Mouse (Mus musculus) ovary, adult 18-20 months (tissue): Measurements from ENCODE around the gene Lime1.
A peak's percentile ranks its signal among the peaks of the same experiment; 100 is the strongest.

Experiments used
- DNase-seq: peaks from one replicate; pipeline ENCODE4 v3.0.0; 2022; ENCODE audit warnings: low spot score, mixed read lengths

The Lime1 gene

GRCm38 (mm10) chr2:181379778-181380177, at the start of gene Lime1:
Lime1 (plus strand) TSS chr2:181380078.
- no peak for DNase-seq

DNA sequence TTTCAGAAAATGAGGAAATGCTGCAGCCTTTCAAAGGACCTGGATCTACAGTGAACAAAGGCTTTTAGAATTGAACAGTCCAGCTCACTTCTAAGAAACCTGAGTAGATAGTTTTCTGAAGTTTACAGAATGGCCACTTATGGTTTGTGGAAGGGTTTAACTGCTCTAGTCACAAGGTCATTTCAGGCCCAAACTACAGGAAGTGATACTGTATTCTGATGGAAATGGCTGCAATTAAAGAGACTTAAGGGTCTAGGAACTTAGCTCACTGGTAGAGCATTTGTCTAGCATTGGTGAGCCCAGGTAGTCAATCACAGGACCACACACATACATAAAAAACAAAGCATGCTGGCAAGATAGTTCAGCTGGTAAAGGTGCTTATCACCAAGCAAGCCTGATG, 47.3 kb upstream of the Lime1 start:
- DNase-seq = no peak

- DNase-seq = no peak
These were observed 45.9 kb upstream of the Lime1 start for GRCm38 (mm10) chr2:181334023-181334422.

DNA sequence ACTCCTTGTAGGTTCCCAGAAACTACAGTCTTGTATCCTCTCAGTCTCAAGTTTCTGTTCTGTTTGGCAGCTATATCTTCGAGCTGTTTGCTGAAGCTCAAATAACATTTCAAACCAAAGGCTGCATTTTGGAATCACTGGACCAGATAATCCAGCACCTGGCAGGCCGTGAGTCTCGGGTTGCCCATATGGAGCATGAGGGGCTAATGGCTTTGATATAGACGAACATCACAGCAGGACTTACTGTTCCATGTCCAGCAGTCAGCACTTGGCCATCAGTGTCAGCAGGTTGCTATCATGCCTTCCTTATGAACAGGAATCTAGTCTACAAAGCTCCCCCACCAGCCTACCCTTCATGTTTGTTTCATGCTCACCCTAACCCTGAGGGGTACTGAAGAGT, 39.5 kb upstream of the Lime1 start:
- DNase-seq = no peak

DNA sequence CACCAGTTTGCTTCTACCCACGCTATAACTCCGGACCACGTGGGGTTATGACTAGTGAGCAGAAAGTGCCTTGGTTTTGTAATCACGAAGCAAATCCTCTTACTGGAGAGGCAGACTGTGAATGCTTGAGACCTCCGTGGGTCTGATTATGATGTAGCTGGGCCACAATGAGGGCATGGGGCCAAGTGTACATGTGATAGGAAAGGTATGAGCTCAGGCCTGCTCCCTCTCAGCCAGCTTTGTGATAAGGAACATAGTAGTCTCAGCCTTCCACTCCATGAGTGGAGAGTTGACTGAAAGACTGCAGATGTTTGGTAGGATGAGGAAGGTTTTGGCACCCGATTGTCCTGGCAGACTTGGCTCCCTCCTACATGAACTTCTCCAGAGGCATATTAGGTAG, 37.1 kb upstream of the Lime1 start:
- DNase-seq = no peak

GRCm38 (mm10) chr2:181356780-181357179, 23.1 kb upstream of the Lime1 start:
- DNase-seq = no peak

GRCm38 (mm10) chr2:181363946-181364345, 15.9 kb upstream of the Lime1 start:
- DNase-seq = no peak

- no peak for DNase-seq
These were observed 15.4 kb upstream of the Lime1 start for GRCm38 (mm10) chr2:181364487-181364859.

DNA sequence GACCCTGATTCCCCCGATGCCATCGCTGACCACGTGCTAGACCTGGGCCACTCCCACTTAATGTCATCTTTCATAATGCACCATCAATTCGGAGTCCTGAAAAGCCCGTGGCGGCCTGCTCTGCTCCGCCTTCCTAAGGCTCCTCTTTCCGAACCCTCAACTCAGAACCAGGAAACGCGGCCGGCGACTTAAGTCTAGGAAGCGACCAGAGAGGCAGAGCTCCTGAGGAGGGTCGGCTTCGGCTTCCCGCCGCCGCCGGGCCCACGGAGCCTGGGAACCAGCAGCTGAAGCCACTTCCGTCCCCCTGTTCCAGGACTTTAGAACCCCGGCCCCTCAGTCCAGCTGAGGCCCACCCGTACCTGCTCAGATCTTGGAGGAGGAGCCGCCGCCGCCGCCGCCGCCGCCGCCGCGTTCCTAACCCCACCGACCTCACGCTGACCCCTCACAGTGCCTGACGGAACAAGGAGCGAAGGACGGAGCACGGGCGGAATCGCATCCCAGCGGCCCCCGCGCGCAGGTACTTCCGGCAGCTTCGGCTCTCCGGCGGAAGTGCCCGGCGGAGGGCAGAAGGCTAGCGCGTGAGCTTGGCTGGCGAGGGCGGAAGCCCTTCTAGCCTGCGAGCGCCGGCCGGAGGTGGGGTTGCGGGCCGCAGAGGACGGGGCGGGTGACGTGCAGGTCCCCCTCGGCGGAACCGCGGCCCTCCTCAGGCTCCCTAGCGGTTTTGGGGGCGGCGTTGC, 14.8 kb upstream of the Lime1 start, which contains the start of the genes Zgpat and Arfrp1:
Gene Zgpat, plus strand, starts transcription at position 69 of the 737 bp plus-strand sequence.
Gene Arfrp1, minus strand, starts transcription at position 545 of the 737 bp plus-strand sequence.
- peak; percentile 83 for DNase-seq

GRCm38 (mm10) chr2:181365655-181366075, 14.2 kb upstream of the Lime1 start:
- DNase-seq = no peak

- DNase-seq = no peak
These were observed 9.9 kb upstream of the Lime1 start for GRCm38 (mm10) chr2:181370001-181370400.

DNA sequence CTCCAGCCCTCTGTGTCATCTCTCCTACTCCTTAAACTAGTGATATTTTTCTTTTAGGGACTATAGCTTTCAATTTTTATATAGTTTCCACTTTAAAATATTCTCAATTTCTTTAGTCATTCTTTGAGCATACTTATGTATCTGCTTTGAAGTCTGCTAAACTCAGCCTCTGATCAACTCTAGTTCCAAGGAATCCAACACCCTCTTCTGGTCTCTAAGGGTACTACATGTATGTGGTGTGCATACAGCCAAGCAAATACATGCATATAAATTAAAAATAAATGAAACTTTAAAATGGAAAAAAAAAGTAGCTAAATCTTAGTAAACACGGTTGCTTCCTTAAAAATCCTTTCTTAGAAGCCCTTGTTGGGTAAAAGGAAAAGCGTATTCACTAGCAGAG, 4.1 kb upstream of the Lime1 start:
- no peak for DNase-seq

DNA sequence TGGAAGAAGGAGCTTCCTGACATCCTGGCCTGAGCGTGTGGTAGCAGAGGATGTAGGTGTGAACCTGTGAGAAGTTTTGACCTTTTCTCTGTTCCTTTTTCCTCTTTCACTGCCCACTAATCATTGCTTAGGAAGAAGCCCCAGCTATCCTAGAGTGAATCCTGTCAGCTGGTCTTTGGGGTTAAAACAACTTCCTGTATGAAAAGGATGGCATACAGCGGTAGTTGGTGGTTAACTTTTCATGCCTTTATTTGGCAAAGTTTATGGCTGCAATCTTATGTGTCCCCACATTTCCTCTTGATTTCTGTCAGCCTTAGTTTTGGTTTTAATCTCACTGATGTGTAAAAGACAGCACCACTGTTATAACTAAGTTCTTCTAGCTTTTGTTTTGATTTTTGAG, 2.6 kb upstream of the Lime1 start:
- DNase-seq = no peak

DNA sequence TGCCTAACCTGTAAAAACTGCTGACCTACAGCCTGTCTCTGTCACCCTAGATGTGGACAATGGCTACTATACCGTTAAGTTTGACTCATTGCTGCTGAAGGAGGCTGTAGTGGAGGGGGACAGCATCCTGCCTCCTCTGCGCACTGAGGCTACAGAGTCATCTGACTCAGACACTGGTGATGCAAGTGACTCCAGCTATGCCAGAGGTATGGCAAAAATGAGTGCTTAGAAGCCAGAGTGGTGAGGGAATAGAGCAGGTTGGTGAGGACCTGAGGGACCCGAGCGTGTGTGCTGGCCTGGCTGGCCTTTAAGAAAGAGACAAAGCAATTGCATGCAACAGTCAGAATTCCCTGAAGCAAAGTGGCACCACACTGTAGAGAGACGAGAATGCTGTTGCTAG, 1.2 kb upstream of the Lime1 start:
- DNase-seq = no peak

- DNase-seq = no peak
These were observed 373 bp downstream of the Lime1 start for GRCm38 (mm10) chr2:181380251-181380650.

- no peak for DNase-seq
These were observed 1.2 kb downstream of the Lime1 start for GRCm38 (mm10) chr2:181381107-181381506.

GRCm38 (mm10) chr2:181381631-181382306, 1.9 kb downstream of the Lime1 start:
- DNase-seq = no peak

DNA sequence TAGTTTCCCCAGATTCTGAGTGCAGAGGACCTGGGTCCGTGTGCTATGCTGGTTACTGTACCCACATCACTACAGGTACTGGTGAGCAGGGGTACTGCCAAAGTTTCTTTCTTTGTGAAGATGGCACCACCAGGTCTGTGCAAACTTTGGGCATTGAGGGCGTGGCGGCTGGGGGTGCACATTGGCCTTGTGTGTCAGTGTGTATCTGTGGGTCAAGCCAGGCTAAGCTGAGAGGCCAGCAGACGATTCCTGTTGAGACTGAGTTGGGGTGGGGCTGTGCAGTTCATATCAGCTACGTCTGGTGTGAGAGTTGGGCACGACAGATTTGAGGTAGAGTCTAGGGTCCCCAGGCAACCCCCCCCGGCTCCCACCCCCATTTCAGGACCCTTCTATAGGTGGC, 4.6 kb downstream of the Lime1 start:
- DNase-seq = no peak

DNA sequence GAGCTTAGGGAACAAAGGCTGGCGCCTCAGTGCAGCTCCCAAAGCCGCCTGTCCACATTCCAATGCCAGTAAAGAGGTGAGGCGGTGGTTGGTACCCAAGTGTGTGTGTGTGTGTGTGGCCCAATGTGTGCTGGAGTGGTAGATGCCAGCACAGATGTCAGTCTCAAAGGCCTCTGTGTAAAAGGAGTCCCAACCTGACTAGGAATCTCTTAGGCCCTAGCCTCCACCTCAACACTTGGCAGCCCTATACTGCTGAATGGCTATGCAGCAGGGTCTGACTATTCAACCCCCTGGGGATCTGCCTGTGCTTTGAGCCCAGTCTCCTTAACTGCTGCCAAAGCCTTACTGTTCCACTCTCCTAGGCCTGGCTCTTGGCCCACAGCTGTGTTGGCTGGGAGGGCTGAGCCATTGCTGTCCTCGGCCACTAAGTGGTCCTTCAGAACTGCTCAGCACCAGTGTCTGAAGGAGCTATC, 5.1 kb downstream of the Lime1 start:
- DNase-seq = peak; percentile 22

DNA sequence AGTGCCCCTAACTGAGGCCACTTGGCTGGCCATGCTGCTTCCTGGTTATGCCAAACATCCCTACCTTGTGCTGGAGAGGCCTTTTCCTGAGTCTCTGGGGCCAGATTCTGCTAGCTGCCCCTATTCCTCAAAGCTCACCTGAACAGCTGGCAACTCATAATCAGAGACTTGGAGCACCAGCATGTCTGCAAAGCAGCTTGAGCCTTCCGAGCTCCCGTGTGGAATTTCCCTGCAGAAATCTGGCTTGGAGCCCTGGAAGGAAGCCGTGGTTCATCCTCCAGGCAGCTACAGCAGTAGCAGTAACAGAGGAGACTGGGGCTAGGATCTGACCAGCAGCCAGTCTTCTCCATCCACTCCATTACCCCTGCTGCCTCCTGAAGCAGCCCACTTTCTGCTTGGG, 6.0 kb downstream of the Lime1 start:
- DNase-seq = no peak

DNA sequence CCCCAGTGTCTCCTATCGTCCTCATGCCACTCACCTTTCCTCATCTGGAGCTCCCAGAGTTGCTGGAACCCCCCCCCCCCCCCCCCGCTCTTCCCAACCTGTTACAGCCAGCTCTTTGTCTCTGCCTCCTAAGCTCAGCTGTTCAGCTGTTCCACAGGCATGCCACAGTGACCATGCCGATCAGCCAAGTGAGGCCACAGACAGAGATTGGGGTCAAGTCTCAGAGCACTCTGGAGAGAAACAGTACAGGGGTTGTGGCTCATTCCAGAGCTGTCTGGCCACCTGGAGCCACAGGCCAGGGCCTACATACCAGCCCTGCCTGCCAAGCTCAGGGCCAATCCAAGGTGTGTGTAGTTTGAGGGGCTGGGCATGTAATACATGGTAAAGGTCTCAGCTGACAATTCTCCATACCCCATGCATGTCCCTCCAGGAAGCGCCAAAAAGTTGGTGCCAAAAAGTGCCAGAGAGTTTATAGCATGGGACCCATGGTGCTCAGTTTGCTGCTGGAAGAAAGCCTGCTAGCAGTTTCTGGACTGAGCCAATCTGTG, 6.9 kb downstream of the Lime1 start:
- DNase-seq = no peak

DNA sequence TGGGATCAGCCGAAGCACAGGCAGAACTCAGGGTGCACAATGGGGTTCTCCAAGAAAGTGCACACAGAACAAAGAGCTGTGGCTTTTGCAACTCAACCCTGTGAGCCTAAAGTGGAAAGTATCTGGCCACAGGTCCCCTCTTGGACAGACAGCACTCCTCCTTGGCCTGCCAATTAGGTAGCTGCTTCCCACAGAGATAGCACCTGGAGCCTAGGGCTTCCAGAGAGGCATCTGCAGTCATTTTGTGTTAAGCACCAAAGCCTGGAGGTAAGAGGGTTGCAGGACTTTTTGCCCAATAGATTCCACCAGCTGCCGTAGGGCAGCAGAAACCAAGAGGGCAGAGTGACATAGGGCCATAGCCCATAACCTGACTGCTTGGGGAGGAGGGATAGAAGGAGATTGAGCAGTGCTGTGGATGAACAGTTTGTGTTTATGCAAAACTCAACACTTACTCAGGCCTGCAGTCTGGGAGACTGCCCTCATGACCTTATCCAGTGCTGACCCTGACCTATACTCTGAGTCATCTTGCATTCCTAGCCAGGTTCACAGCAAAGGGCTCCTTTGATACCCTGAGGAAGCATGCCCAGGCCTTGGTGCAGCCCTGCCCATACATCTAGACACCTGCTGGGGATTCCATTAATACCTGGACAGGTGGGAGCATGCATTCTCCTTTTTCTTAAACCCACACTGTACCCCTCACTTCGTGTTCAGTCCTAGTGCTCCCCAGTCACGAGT, 10.4 kb downstream of the Lime1 start:
- no peak for DNase-seq
